ENCODE assay signal across 29 mouse cellular contexts in the genomic region with DNA sequence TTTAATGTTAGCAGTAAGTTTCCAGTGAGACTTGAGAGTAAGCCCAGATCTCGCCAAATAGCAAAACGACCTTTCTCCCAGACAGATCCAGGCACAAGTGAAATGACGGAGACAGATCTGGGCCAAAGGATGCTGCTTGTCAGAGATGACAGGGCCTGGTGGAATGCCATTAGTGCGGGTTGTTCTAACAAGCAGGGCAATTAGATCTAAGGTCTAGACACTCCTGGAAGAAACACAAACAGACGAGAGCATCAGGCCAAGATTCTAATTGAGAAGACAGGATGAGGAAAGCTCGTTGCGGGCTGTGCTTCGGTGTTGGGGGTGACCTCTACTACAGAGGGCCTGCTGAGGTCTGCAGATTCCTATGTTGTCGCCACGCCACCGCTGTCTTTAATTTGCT. TPM values are rescaled to one million over a fixed set of nuclear protein-coding genes. Genes with fewer than 3 reads are reported as not detected.
DNase-seq lines count a peak whose midpoint lies in the region; ATAC-seq and TF ChIP-seq lines count a peak whose summit lies in the region.
"Had no signal": no experiment of that assay in that cellular context is flagged by ENCODE, and none has a peak within 500 bp of the region (broad histone marks: within the 10 kb centered on the region; RNA-seq: fewer than 3 reads in every experiment).

No protein-coding gene starts in this region.

- no peak overlapping the region for H3K9ac ChIP-seq in midbrain, embryonic 11.5 days (ENCODE audit: low read length)
- no peak overlapping the region for H3K9ac ChIP-seq in midbrain, postnatal 0 days (replicated peaks; ENCODE audit: low read length, poor library complexity, severe bottlenecking)
- H3K9ac ChIP-seq: hindbrain, embryonic 15.5 days; limb, embryonic 13.5 days; liver, embryonic 13.5 days; neural tube, embryonic 15.5 days had no signal

- DNase-seq in kidney, postnatal 10 days: peak; percentile 16
- DNase-seq in kidney, postnatal 14 days: no peak
- DNase-seq in midbrain, embryonic 11.5 days (ENCODE audit: low spot score, missing footprints): peak; percentile 10
- DNase-seq in midbrain, postnatal 0 days (ENCODE audit: low spot score): no peak
- DNase-seq in brain, embryonic 14.5 days (ENCODE audit: low read depth): peak; percentile 52
- no peak for DNase-seq in left cerebral cortex, adult 9 months (ENCODE audit: low spot score in 2 of 2)
- DNase-seq in cerebellum, adult 9-11 months: no peak
- DNase-seq: B cell, adult 2 months; cerebellum, adult 11-12 months; gastrocnemius, adult 2 months; heart, postnatal 14 days; kidney, adult 11 months; kidney, postnatal 25 days; liver, embryonic 13.5 days; midbrain, embryonic 14.5 days; right cerebral cortex, adult 18-20 months; right cerebral cortex, postnatal 4 days; thymus, adult 18-20 months; thymus, postnatal 25 days had no signal

- H3K27me3 ChIP-seq in midbrain, embryonic 11.5 days (ENCODE audit: control insufficient read depth, insufficient read depth, low read length): no peaks in the 10 kb centered on the region
- no peaks in the 10 kb centered on the region for H3K27me3 ChIP-seq in midbrain, postnatal 0 days (ENCODE audit: insufficient read depth, low read length)
- H3K27me3 ChIP-seq: hindbrain, embryonic 15.5 days; limb, embryonic 13.5 days; liver, embryonic 13.5 days had no signal

- H3K27ac ChIP-seq in midbrain, embryonic 11.5 days (ENCODE audit: low read depth, low read length): no peak overlapping the region
- no peak overlapping the region for H3K27ac ChIP-seq in midbrain, postnatal 0 days (ENCODE audit: low read depth, low read length)
- H3K27ac ChIP-seq: gastrocnemius, adult 2 months; hindbrain, embryonic 10.5 days; hindbrain, embryonic 15.5 days; left cerebral cortex, adult 2 months; limb, embryonic 13.5 days; liver, embryonic 13.5 days; macrophage; neural tube, embryonic 15.5 days; stomach, postnatal 0 days had no signal

- no peak for TF ChIP-seq CTCF in midbrain, postnatal 0 days (IDR thresholded peaks at IDR 0.05)
- TF ChIP-seq CTCF in brain, embryonic 14.5 days (IDR thresholded peaks at IDR 0.05; ENCODE audit: borderline replicate concordance, extremely low read depth, insufficient read depth, insufficient read length): no peak

- H3K36me3 ChIP-seq in midbrain, embryonic 11.5 days (ENCODE audit: control insufficient read depth, insufficient read depth, low read length): no peaks in the 10 kb centered on the region
- no peaks in the 10 kb centered on the region for H3K36me3 ChIP-seq in midbrain, postnatal 0 days (ENCODE audit: insufficient read depth, low read length)
- H3K36me3 ChIP-seq: hindbrain, embryonic 10.5 days; hindbrain, embryonic 15.5 days; limb, embryonic 13.5 days; liver, embryonic 13.5 days; neural tube, embryonic 15.5 days had no signal

- ATAC-seq in midbrain, embryonic 11.5 days (ENCODE audit: low FRiP score): no peak
- ATAC-seq in midbrain, postnatal 0 days (ENCODE audit: low FRiP score): no peak
- ATAC-seq: forebrain, embryonic 16.5 days; inflammation-experienced regulatory T-cells, adult 6 months had no signal

- WGBS in midbrain, embryonic 11.5 days: 83% methylated on average over 11 of the region's 11 CpGs
- 77% methylated on average over 11 of the region's 11 CpGs for WGBS in midbrain, postnatal 0 days

- no peaks in the 10 kb centered on the region; the same call in 1 of the 2 replicates for H3K9me3 ChIP-seq in midbrain, embryonic 11.5 days (ENCODE audit: control insufficient read depth, low read length)
- H3K9me3 ChIP-seq in midbrain, postnatal 0 days (ENCODE audit: low read length): no peaks in the 10 kb centered on the region
- H3K9me3 ChIP-seq: hindbrain, embryonic 10.5 days; hindbrain, embryonic 15.5 days; limb, embryonic 13.5 days; liver, embryonic 13.5 days; neural tube, embryonic 15.5 days had no signal

- H3K4me3 ChIP-seq in midbrain, embryonic 11.5 days (ENCODE audit: low read depth, low read length): no peak overlapping the region
- H3K4me3 ChIP-seq in midbrain, postnatal 0 days (ENCODE audit: low read depth, low read length): no peak overlapping the region
- H3K4me3 ChIP-seq: erythroblast, embryonic 14.5 days; gastrocnemius, adult 2 months; hindbrain, embryonic 10.5 days; hindbrain, embryonic 15.5 days; left cerebral cortex, adult 2 months; limb, embryonic 13.5 days; liver, embryonic 13.5 days; neural tube, embryonic 15.5 days had no signal

- no peaks in the 10 kb centered on the region for H3K4me1 ChIP-seq in midbrain, embryonic 11.5 days (ENCODE audit: control insufficient read depth, insufficient read depth, low read length)
- peaks cover 5% of the 10 kb centered on the region; the same call in 1 of the 2 replicates for H3K4me1 ChIP-seq in midbrain, postnatal 0 days (ENCODE audit: insufficient read depth, low read length)

- H3K4me2 ChIP-seq in midbrain, embryonic 11.5 days: no peak overlapping the region
- no peak overlapping the region for H3K4me2 ChIP-seq in midbrain, postnatal 0 days (ENCODE audit: low read depth, low read length, poor library complexity, severe bottlenecking)
- H3K4me2 ChIP-seq: hindbrain, embryonic 15.5 days; limb, embryonic 13.5 days; liver, embryonic 13.5 days; neural tube, embryonic 15.5 days had no signal

- TF ChIP-seq POLR2A in brain, embryonic 14.5 days (IDR thresholded peaks at IDR 0.05; ENCODE audit: borderline replicate concordance, extremely low read depth, insufficient read depth, insufficient read length, poor library complexity, severe bottlenecking): no peak

RNA-seq across cellular contexts. Expression of gene Bbs10, which starts 40.8 kb away (rescaled TPM):
- polyA plus RNA-seq in midbrain, embryonic 11.5 days (2014; fragmentation: Nextera tagmentation; extraction: Ambion mirVana): 7.7 and 9.0 TPM in 2 replicates
- 3.8 and 6.0 TPM in 2 replicates for total RNA-seq in midbrain, postnatal 0 days (2014; rRNA removed)
- polyA plus RNA-seq in midbrain, postnatal 0 days (2015; fragmentation: Nextera tagmentation; extraction: Ambion mirVana): 1.5 and 2.7 TPM in 2 replicates
- 4.3 and 5.4 TPM in 2 replicates for polyA plus RNA-seq in brain, embryonic 14.5 days (2012; rRNA removed)
- polyA plus RNA-seq: erythroblast, embryonic 14.5 days had no signal

Comparison
In these comparisons a context has a peak if more than half of its experiments do, and no peak if none do; other contexts are left out.
1. DNase-seq: peak in kidney, postnatal 10 days (single experiment), midbrain, embryonic 11.5 days (single experiment) and brain, embryonic 14.5 days (single experiment); none in kidney, postnatal 14 days (single experiment), midbrain, postnatal 0 days (single experiment), left cerebral cortex, adult 9 months (0 of 2) and cerebellum, adult 9-11 months (single experiment).